Mouse (Mus musculus) cortical plate, adult 2 months (tissue): ENCODE measurements at regions not wholly inside any gene's neighbourhood (a gene's known extent, or its start where the extent isn't known, plus 50 kb on each side); places are given as distances from the start of the nearest gene placed in this dataset.

ENCODE experiments used
- CTCF ChIP-seq: fragments of 200-500 bp; IDR thresholded peaks from 2 replicates; pipeline ENCODE4 v1.5.1; 2011; ENCODE audit warnings: mild to moderate bottlenecking, control low read depth, low read length; ENCODE audit not compliant: insufficient read depth; ENCODE audit errors: extremely low read depth
- POLR2A ChIP-seq: fragments of 200-500 bp; IDR thresholded peaks from 2 replicates; pipeline ENCODE4 v1.6.1; 2011; ENCODE audit warnings: mild to moderate bottlenecking, low read length, control low read depth; ENCODE audit not compliant: insufficient read depth; ENCODE audit errors: extremely low read depth

DNA sequence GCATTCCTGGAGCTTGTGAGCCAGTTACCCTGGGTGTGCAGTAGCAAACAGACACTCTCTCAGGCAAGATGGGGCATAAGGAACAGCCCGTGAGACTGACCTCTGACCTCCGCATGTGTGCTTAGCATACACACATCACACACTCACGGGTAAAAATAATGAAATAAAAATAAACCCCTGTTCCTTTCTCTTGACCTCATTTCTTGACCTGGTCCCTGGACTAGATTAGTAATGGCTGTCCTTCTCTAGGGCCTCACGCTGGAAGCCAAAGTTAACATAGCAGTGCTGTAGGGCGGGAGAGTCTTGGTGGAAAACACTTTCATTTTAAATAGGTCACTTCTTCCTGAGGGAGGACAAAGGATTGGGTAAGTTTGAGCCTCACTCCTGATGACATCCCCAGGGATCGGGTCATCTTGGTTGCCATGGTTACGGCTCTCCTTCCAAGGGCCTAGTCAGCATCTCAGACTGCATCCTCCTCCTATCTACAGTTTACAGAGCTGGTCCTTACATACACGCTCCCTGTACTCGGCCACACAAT lies 59.4 kb upstream of the Errfi1 start:
- no peak for TF ChIP-seq POLR2A
- no peak for TF ChIP-seq CTCF
